Mouse (Mus musculus) CD4-positive, CD25-positive, alpha-beta regulatory T cell, adult 4 months (primary cell): ENCODE measurements around the gene Kcnma1. TPM values are rescaled to one million over a fixed set of nuclear protein-coding genes. Genes with fewer than 3 reads are reported as not detected.

ENCODE experiments used
- ATAC-seq: one replicate; pipeline ENCODE4 v1.8.0; 2017
- polyA plus RNA-seq, 2 experiments: library from polyadenylated mRNA; unstranded; fragments of 100-300 nt; shearing (Covaris generic); gene quantifications; one replicate each; pipeline ENCODE4 v1.2.1; 2017

The Kcnma1 gene
- polyA plus RNA-seq, 2 experiments from 2014 or later, result not detected

- ATAC-seq, result no peak
Observed at GRCm38 (mm10) chr14:23848529-23849141, 165.7 kb downstream of the Kcnma1 start.

- no peak for ATAC-seq
Observed at GRCm38 (mm10) chr14:23846706-23847105, 167.6 kb downstream of the Kcnma1 start.

GRCm38 (mm10) chr14:23842025-23842424 is 172.3 kb downstream of the Kcnma1 start:
- no peak for ATAC-seq

- no peak for ATAC-seq
Observed at GRCm38 (mm10) chr14:23839613-23840012, 174.7 kb downstream of the Kcnma1 start.

GRCm38 (mm10) chr14:23835387-23836111 is 178.7 kb downstream of the Kcnma1 start:
- no peak for ATAC-seq

GRCm38 (mm10) chr14:23831284-23831683 is 183.0 kb downstream of the Kcnma1 start:
- ATAC-seq, result no peak

- ATAC-seq, result no peak
Observed at GRCm38 (mm10) chr14:23830316-23830715, 184.0 kb downstream of the Kcnma1 start.

GRCm38 (mm10) chr14:23828711-23829320 is 185.5 kb downstream of the Kcnma1 start:
- ATAC-seq, result no peak

- no peak for ATAC-seq
Observed at GRCm38 (mm10) chr14:23824937-23825336, 189.4 kb downstream of the Kcnma1 start.

- no peak for ATAC-seq
Observed at GRCm38 (mm10) chr14:23824267-23824666, 190.0 kb downstream of the Kcnma1 start.

GRCm38 (mm10) chr14:23817585-23817984 is 196.7 kb downstream of the Kcnma1 start:
- ATAC-seq, result no peak

GRCm38 (mm10) chr14:23810081-23810480 is 204.2 kb downstream of the Kcnma1 start:
- no peak for ATAC-seq

- ATAC-seq, result no peak
Observed at GRCm38 (mm10) chr14:23809124-23809523, 205.2 kb downstream of the Kcnma1 start.

GRCm38 (mm10) chr14:23806378-23806777 is 207.9 kb downstream of the Kcnma1 start:
- ATAC-seq, result no peak

- no peak for ATAC-seq
Observed at GRCm38 (mm10) chr14:23796878-23797277, 217.4 kb downstream of the Kcnma1 start.

- ATAC-seq, result no peak
Observed at GRCm38 (mm10) chr14:23792674-23793073, 221.6 kb downstream of the Kcnma1 start.

- ATAC-seq, result no peak
Observed at GRCm38 (mm10) chr14:23792076-23792475, 222.2 kb downstream of the Kcnma1 start.

GRCm38 (mm10) chr14:23791261-23791691 is 223.0 kb downstream of the Kcnma1 start:
- no peak for ATAC-seq

- ATAC-seq, result no peak
Observed at GRCm38 (mm10) chr14:23786687-23787073, 227.6 kb downstream of the Kcnma1 start.

- no peak for ATAC-seq
Observed at GRCm38 (mm10) chr14:23785921-23786686, 228.2 kb downstream of the Kcnma1 start.

GRCm38 (mm10) chr14:23782845-23783609 is 231.3 kb downstream of the Kcnma1 start:
- no peak for ATAC-seq

GRCm38 (mm10) chr14:23774542-23774941 is 239.7 kb downstream of the Kcnma1 start:
- ATAC-seq, result no peak
